Mouse (Mus musculus): ENCODE measurements around the gene Zbtb20. TPM values are rescaled to one million over a fixed set of nuclear protein-coding genes. Genes with fewer than 3 reads are reported as not detected.
"Not testable (repeated sequence)": the region's sequence is repeated elsewhere in the genome, so short reads cannot be mapped to it uniquely, and the experiment has no call there.

The Zbtb20 gene
- polyA plus RNA-seq, 1 experiment from 2014 or later: 6.6 TPM

DNA sequence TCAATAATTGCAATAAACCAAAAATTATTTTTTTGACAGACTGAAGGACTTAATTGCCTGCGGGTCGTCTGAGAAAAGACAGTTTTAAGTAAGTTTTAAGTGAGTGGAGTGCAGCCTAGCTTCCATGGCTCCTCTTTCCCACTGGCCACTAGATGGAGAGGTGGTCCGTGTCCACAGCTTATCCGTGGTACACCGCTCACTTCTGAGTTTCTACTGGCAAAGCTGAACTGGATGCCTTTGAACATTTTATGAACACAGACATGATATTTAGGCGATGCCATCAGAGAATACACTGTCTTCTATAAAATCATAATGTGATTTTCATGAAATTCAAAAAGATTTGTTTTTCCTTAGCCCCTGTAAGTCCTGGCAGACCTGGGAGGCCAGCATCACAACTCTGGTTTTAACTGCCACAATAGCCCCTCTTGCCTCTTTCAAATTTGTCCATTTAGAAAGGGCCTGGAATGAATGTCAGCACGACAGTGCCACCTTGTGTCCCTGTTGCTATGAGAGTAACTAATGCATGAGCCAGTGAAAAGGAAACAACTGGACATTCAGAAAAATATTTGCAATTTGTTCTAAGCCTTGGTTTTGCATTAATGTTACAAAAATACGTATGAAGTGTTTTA is 38.9 kb downstream of the Zbtb20 start:
- Histone ChIP-seq H3K4me2 (no peak overlapping the region), H3K27ac (ENCODE audit: low read depth, low read length) (no peak overlapping the region), H3K9me3 (ENCODE audit: control insufficient read depth, low read length) (no peaks in the 10 kb centered on the region), H3K27me3 (replicated peaks; ENCODE audit: control insufficient read depth, insufficient read depth, low read length) (no peaks in the 10 kb centered on the region), H3K4me3 (ENCODE audit: low read depth, low read length) (no peak overlapping the region), H3K4me1 (replicated peaks; ENCODE audit: control insufficient read depth, insufficient read depth, low read length) (peaks cover 4% of the 10 kb centered on the region; the same call in 1 of the 2 replicates), H3K36me3 (ENCODE audit: control insufficient read depth, insufficient read depth, low read length) (no peaks in the 10 kb centered on the region), H3K9ac (ENCODE audit: low read depth, low read length) (no peak overlapping the region)
- DNase-seq (ENCODE audit: low spot score) (no peak), ATAC-seq (replicated peaks; ENCODE audit: low FRiP score) (no peak)
- WGBS: 54% methylated on average over 8 of the region's 8 CpGs

DNA sequence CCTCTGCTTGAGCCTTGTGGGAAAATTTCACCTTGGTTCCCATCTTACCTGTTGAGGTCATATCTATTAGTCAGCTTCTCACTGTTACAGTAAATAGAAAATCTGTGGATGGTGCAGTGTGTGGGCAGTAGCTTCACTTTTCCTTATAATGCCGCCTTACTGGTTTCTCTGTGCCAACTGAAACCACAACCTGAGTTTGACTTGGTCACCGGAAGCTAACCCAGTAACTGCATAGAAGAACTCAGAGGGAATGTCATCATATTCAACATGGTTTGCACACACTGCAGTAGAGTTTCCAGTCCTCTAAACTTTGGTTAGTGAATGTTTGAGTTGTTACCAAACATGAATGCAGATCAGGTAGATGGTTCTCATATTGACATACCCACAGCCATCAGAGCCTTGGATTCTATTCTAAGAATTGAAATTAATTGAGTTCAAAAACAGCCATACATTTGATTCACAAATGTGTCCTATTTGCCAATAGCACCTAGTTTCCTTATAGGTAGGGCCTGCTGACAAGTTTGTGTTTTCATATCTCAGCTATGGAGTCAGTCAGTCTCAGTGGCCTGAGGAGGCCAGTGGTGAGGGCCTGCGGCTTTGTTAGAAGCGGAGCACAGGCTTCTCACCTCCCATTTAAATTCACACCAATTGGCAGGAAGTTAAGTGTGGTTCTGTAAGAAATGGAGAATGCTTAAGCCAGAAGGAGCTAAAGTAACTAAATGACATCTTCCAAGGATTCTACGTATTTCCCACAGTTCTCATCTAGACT is 44.5 kb downstream of the Zbtb20 start:
- DNase-seq (ENCODE audit: low spot score) (no peak), ATAC-seq (replicated peaks; ENCODE audit: low FRiP score) (no peak)
- Histone ChIP-seq H3K27ac (ENCODE audit: low read depth, low read length) (no peak overlapping the region), H3K9ac (ENCODE audit: low read depth, low read length) (no peak overlapping the region), H3K4me1 (replicated peaks; ENCODE audit: control insufficient read depth, insufficient read depth, low read length) (no peaks in the 10 kb centered on the region), H3K4me2 (no peak overlapping the region), H3K9me3 (ENCODE audit: control insufficient read depth, low read length) (no peaks in the 10 kb centered on the region), H3K4me3 (ENCODE audit: low read depth, low read length) (no peak overlapping the region), H3K27me3 (replicated peaks; ENCODE audit: control insufficient read depth, insufficient read depth, low read length) (no peaks in the 10 kb centered on the region), H3K36me3 (ENCODE audit: control insufficient read depth, insufficient read depth, low read length) (no peaks in the 10 kb centered on the region)
- WGBS: 79% methylated on average over 5 of the region's 5 CpGs

DNA sequence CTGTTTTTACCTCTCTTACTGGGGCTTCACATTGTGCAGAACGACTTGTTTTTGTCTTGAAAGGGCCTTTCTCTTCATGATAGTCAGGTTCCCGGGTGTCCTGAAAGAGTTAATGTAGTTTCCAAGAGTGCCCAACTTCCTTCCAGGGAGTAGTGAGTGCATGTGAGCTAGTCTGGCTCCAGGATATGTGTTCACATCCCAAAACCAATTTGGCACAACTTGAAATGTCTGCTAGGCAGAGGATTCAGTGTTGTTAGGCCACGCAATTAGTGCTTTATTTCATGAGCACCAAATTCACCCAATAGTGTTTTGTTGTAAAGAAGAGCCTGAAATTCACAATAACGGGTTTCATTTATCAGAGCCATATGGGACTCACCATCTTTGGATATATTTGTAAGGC is 45.8 kb downstream of the Zbtb20 start:
- no peak overlapping the region for H3K4me3 ChIP-seq (ENCODE audit: low read depth, low read length)
- 62% methylated on average over 4 of the region's 4 CpGs for WGBS
- ATAC-seq (replicated peaks; ENCODE audit: low FRiP score): no peak
- no peaks in the 10 kb centered on the region for H3K36me3 ChIP-seq (ENCODE audit: control insufficient read depth, insufficient read depth, low read length)
- no peak overlapping the region for H3K9ac ChIP-seq (ENCODE audit: low read depth, low read length)
- H3K9me3 ChIP-seq (ENCODE audit: control insufficient read depth, low read length): no peaks in the 10 kb centered on the region
- DNase-seq (ENCODE audit: low spot score): no peak
- no peaks in the 10 kb centered on the region for H3K27me3 ChIP-seq (replicated peaks; ENCODE audit: control insufficient read depth, insufficient read depth, low read length)
- no peak overlapping the region for H3K27ac ChIP-seq (ENCODE audit: low read depth, low read length)
- H3K4me1 ChIP-seq (replicated peaks; ENCODE audit: control insufficient read depth, insufficient read depth, low read length): no peaks in the 10 kb centered on the region
- H3K4me2 ChIP-seq: no peak overlapping the region

DNA sequence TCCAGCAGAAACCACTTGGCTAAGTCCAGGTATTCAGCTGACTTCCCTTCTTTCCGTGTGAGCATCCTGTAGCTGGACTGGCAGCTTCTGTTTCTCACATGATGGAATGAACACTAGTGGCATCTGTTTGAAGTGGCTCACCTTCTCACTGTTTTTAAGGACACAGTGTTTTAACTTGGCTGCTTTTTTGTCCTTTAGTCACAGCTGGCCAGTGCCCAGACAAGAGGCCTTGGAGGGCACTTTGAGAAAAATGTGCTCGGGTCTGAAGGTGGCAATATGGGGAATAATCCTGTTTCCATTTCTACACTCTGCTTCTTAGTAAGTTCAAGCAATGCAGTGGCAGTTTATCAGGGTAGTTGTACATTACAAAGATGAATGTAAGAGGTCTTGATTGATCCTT is 62.5 kb downstream of the Zbtb20 start:
- ATAC-seq (replicated peaks; ENCODE audit: low FRiP score) (no peak), DNase-seq (ENCODE audit: low spot score) (no peak)
- no peaks in the 10 kb centered on the region for H3K27me3 ChIP-seq (replicated peaks; ENCODE audit: control insufficient read depth, insufficient read depth, low read length)
- H3K4me3 ChIP-seq (ENCODE audit: low read depth, low read length): no peak overlapping the region
- H3K36me3 ChIP-seq (ENCODE audit: control insufficient read depth, insufficient read depth, low read length): no peaks in the 10 kb centered on the region
- H3K9me3 ChIP-seq (ENCODE audit: control insufficient read depth, low read length): no peaks in the 10 kb centered on the region
- no peak overlapping the region for H3K27ac ChIP-seq (ENCODE audit: low read depth, low read length)
- H3K4me2 ChIP-seq: no peak overlapping the region
- H3K9ac ChIP-seq (ENCODE audit: low read depth, low read length): no peak overlapping the region
- no peaks in the 10 kb centered on the region for H3K4me1 ChIP-seq (replicated peaks; ENCODE audit: control insufficient read depth, insufficient read depth, low read length)
- WGBS: 70% methylated on average over 2 of the region's 2 CpGs

DNA sequence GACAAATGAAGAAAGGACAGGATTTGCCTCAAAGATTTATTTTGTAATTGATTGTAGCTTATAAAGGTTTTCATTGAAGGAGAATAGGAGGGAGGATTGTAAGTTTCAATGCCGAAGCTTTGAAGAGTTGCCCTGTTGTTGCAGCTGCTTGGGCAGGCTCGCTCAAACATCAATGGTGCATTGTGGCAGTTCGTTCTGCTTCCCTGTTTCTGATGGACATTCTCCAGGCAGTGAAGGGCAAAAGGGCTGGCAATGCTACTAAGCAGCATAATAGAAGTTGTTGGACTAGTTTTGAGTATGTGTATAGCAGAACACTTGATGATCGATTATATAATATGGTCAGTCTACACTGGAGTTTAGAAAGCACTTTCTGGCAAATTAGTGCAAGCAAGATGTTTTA is 71.3 kb downstream of the Zbtb20 start:
- H3K4me1 ChIP-seq (replicated peaks; ENCODE audit: control insufficient read depth, insufficient read depth, low read length): no peaks in the 10 kb centered on the region
- DNase-seq (ENCODE audit: low spot score) (no peak), ATAC-seq (replicated peaks; ENCODE audit: low FRiP score) (no peak)
- H3K4me3 ChIP-seq (ENCODE audit: low read depth, low read length): no peak overlapping the region
- no peak overlapping the region for H3K9ac ChIP-seq (ENCODE audit: low read depth, low read length)
- WGBS: 82% methylated on average over 4 of the region's 4 CpGs
- H3K9me3 ChIP-seq (ENCODE audit: control insufficient read depth, low read length): no peaks in the 10 kb centered on the region
- no peak overlapping the region for H3K27ac ChIP-seq (ENCODE audit: low read depth, low read length)
- H3K4me2 ChIP-seq: no peak overlapping the region
- no peaks in the 10 kb centered on the region for H3K36me3 ChIP-seq (ENCODE audit: control insufficient read depth, insufficient read depth, low read length)
- H3K27me3 ChIP-seq (replicated peaks; ENCODE audit: control insufficient read depth, insufficient read depth, low read length): no peaks in the 10 kb centered on the region

DNA sequence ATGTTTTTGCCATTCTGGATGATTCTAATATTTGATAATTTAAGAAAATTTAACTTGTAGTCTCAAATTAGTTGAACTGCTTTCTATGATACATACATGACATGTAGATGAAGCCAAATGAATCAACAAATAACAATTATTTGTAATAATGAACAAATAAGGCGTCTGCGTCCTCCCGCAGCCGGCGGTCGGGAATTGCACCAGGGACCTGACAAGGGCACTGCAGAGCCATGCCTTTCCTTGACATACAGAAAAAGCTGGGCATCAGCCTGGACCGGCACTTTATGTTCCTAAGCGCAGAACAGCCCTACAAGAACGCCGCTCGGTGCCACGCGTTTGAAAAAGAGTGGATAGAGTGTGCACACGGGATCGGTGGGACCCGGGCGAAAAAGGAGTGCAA is 79.7 kb downstream of the Zbtb20 start:
- not testable (repeated sequence) for H3K36me3 ChIP-seq (ENCODE audit: control insufficient read depth, insufficient read depth, low read length); ATAC-seq (replicated peaks; ENCODE audit: low FRiP score); H3K4me2 ChIP-seq; H3K4me1 ChIP-seq (replicated peaks; ENCODE audit: control insufficient read depth, insufficient read depth, low read length); DNase-seq (ENCODE audit: low spot score); H3K27ac ChIP-seq (ENCODE audit: low read depth, low read length); H3K27me3 ChIP-seq (replicated peaks; ENCODE audit: control insufficient read depth, insufficient read depth, low read length); H3K4me3 ChIP-seq (ENCODE audit: low read depth, low read length); H3K9ac ChIP-seq (ENCODE audit: low read depth, low read length); H3K9me3 ChIP-seq (ENCODE audit: control insufficient read depth, low read length)
- 91% methylated on average over 17 of the region's 17 CpGs for WGBS

DNA sequence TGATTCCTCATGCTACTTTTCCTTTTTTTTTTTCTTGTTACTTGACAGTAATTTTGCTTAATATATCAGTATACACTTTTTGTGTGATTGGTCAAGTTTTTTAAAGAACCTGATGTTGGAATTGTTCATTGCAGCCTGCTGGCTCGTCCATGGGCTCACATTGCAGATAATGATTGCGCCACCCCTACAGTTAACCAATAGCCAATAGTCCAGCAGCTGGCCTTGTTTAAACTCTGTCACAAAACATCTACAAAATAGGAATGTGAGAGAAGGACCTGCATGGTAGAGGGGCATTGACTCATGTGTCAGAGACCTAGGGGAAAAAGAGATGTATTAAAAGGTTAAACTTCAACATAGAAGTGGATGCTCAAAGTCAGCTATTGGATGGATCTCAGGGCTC is 97.2 kb downstream of the Zbtb20 start:
- Histone ChIP-seq H3K27me3 (replicated peaks; ENCODE audit: control insufficient read depth, insufficient read depth, low read length) (no peaks in the 10 kb centered on the region), H3K36me3 (ENCODE audit: control insufficient read depth, insufficient read depth, low read length) (no peaks in the 10 kb centered on the region), H3K9me3 (ENCODE audit: control insufficient read depth, low read length) (no peaks in the 10 kb centered on the region), H3K4me3 (ENCODE audit: low read depth, low read length) (no peak overlapping the region), H3K4me2 (no peak overlapping the region), H3K9ac (ENCODE audit: low read depth, low read length) (no peak overlapping the region), H3K4me1 (replicated peaks; ENCODE audit: control insufficient read depth, insufficient read depth, low read length) (no peaks in the 10 kb centered on the region), H3K27ac (ENCODE audit: low read depth, low read length) (no peak overlapping the region)
- WGBS: 70% methylated on average over 2 of the region's 2 CpGs
- ATAC-seq (replicated peaks; ENCODE audit: low FRiP score): no peak
- DNase-seq (ENCODE audit: low spot score): no peak

DNA sequence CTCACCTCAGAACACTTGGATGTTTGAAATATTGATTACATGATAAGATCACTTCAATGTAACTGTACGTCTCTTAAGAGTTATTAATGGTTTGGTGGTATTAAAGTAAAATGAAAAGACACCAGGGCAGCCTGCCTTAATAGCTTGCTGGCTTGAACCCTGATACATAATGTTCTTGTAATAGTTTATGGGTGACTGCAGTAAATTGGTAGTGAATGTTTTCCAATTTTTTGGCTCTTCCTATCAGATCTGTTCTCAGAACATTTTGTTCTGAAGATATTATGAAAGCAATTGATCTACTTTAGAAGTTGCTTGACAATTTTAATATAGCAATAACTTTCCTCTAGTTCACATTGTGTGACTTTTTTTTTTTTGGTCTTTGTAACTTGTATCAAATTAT is 123.2 kb downstream of the Zbtb20 start:
- Histone ChIP-seq H3K27ac (ENCODE audit: low read depth, low read length) (no peak overlapping the region), H3K9me3 (ENCODE audit: control insufficient read depth, low read length) (no peaks in the 10 kb centered on the region), H3K9ac (ENCODE audit: low read depth, low read length) (no peak overlapping the region), H3K27me3 (replicated peaks; ENCODE audit: control insufficient read depth, insufficient read depth, low read length) (no peaks in the 10 kb centered on the region), H3K4me1 (replicated peaks; ENCODE audit: control insufficient read depth, insufficient read depth, low read length) (no peaks in the 10 kb centered on the region), H3K36me3 (ENCODE audit: control insufficient read depth, insufficient read depth, low read length) (no peaks in the 10 kb centered on the region), H3K4me3 (ENCODE audit: low read depth, low read length) (no peak overlapping the region), H3K4me2 (no peak overlapping the region)
- 71% methylated on average over 1 of the region's 1 CpGs for WGBS
- no peak for ATAC-seq (replicated peaks; ENCODE audit: low FRiP score)
- DNase-seq (ENCODE audit: low spot score): no peak

DNA sequence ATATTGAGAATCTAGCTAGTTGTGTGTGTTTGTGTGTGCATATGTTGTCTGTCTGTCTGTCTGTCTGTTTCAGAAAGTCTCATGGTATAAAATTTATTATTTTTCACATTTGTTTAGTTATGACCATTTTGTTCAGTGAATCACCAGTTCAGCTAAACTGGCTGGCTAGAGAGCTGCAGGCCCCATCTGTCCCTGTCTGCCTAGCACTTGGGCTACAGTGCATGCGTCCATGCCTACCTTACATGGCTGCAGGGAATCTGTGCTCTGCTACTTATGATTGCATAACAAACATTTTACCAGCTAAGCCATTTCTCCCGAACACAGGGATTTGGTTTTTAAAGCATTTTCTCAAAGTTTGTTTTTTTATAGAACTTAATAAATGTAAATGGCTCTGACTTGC is 150.7 kb downstream of the Zbtb20 start:
- no peaks in the 10 kb centered on the region for H3K36me3 ChIP-seq (ENCODE audit: control insufficient read depth, insufficient read depth, low read length)
- WGBS: 86% methylated on average over 2 of the region's 2 CpGs
- DNase-seq (ENCODE audit: low spot score) (no peak), ATAC-seq (replicated peaks; ENCODE audit: low FRiP score) (no peak)
- no peak overlapping the region for H3K4me2 ChIP-seq
- H3K4me1 ChIP-seq (replicated peaks; ENCODE audit: control insufficient read depth, insufficient read depth, low read length): no peaks in the 10 kb centered on the region
- no peak overlapping the region for H3K27ac ChIP-seq (ENCODE audit: low read depth, low read length)
- no peaks in the 10 kb centered on the region for H3K27me3 ChIP-seq (replicated peaks; ENCODE audit: control insufficient read depth, insufficient read depth, low read length)
- H3K9me3 ChIP-seq (ENCODE audit: control insufficient read depth, low read length): no peaks in the 10 kb centered on the region
- H3K4me3 ChIP-seq (ENCODE audit: low read depth, low read length): no peak overlapping the region
- H3K9ac ChIP-seq (ENCODE audit: low read depth, low read length): no peak overlapping the region

All from liver, embryonic 11.5 days (tissue).